Mouse (Mus musculus) lung, adult 2 months (tissue): ENCODE data around the gene Slc17a5.

ENCODE experiments used
- CTCF ChIP-seq: fragments of 200-500 bp; IDR thresholded peaks from 2 replicates; pipeline ENCODE4 v1.5.1; 2011; ENCODE audit warnings: mild to moderate bottlenecking, low read length, control low read depth; ENCODE audit not compliant: insufficient read depth
- POLR2A ChIP-seq: fragments of 200-500 bp; IDR thresholded peaks from 2 replicates; pipeline ENCODE4 v1.6.1; 2011; ENCODE audit warnings: low read depth, mild to moderate bottlenecking, control low read depth, low read length, borderline replicate concordance; ENCODE audit errors: extremely low read depth

GRCm38 (mm10) chr9:78532341-78532819 lies 55.5 kb downstream of the Slc17a5 start:
- TF ChIP-seq CTCF (no peak), POLR2A (0 out of 2 replicates have a peak, but pooled peaks have one; percentile 5)
